Mouse (Mus musculus) layer of hippocampus, postnatal 14 days (tissue): Measurements from ENCODE around the gene Rtn4ip1. TPM values are rescaled to one million over a fixed set of nuclear protein-coding genes. Genes with fewer than 3 reads are reported as not detected.
"Not testable (repeated sequence)": the region's sequence is repeated elsewhere in the genome, so short reads cannot be mapped to it uniquely, and the experiment has no call there.

ENCODE experiments used
- DNase-seq, 2 experiments: peaks; one replicate each; pipeline ENCODE4 v3.0.0; 2021 to 2022; ENCODE audit warnings: low spot score in 2 of 2, mixed read lengths in 1 of 2
- total RNA-seq, 2 experiments: library from RNA; stranded (reverse); gene quantifications; 2 replicates each; pipeline ENCODE4 v1.2.3; 2021

Rtn4ip1 gene
- total RNA-seq, 2 experiments from 2014 or later: 11.9 to 15.1 TPM

DNA sequence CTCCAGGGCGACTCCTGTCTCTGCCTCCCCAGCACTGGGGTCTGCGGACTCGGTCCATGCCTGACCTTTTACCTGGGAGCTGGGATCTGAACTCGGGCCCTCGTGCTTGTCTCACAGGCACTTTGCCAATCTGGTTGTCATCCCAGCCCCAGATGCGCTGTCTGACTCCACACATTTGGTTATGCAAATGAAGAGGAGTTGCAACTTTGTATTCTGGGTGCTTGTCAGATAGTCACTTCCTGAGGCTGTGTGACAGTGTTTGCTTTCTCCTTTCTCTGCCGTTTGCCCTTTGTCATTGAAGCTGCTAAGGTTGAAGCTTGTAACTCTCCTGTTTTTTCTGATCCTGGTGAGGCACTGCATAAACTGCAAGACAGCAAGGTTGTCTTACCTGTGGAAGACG, 26.1 kb downstream of the Rtn4ip1 start:
- DNase-seq: no peak

DNA sequence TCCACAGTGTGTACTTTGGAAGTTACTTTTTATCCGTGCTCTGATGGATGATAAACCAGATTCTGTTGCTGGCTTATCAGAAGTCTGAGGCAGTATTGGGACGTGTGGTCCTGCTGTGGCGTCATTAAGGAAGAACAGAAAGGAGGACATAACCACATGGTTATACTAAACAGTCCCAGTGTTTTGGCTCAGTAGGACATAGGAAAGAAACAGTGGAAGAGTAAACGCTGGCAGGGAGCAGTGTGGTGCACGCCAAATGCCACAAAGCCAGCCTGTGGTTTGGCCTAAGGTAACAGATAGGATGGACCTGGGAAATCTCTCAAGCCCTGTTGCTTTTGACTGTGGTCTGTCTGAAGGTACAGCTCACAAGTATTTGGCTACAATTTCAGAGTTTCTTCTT, 27.0 kb downstream of the Rtn4ip1 start:
- DNase-seq: no peak

DNA sequence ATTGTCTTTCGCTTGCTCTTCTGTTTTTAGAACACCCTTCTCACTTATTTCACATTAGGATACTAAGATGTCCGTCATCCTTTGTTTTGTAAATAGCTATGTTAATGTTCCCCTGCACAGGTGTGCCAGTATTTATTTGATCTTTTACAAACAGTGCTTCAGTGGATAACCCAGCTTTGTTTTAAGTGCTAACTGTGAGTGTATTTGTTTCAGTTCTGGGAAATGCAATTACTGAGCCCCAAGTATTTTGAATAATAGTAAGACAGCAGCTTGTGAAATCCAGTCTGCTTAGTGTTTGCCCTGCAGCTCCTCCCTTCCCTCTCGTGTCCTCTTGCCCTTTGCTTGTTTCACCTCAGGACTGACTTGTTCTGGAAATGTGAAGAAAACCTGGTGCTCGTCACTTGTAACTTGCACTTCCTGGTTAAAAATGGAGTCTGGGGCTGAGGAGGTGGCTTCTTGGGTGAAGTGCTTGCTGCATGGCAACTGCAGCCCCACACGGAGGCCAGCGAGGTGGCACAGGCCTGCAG, 37.6 kb downstream of the Rtn4ip1 start:
- DNase-seq: no peak

DNA sequence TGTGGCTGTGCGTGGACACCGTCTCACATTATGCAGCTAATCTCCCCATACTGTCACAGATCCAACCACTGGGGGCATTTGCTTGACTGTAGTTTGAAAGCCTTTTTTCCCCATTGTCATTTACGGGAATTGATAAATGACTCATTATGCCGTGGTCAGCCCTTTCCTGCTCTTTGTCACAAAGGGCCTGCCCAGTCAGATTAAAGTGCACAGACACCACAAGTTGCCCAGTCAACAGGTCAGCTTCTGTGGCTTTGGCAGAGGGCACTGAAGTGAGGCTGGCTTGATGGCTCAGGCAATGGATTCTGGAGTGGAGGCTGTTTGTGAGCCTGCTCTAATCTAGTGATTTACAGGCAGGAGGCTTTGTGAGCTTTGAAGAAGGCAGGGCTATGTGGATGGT, 42.1 kb downstream of the Rtn4ip1 start:
- DNase-seq: no peak

DNA sequence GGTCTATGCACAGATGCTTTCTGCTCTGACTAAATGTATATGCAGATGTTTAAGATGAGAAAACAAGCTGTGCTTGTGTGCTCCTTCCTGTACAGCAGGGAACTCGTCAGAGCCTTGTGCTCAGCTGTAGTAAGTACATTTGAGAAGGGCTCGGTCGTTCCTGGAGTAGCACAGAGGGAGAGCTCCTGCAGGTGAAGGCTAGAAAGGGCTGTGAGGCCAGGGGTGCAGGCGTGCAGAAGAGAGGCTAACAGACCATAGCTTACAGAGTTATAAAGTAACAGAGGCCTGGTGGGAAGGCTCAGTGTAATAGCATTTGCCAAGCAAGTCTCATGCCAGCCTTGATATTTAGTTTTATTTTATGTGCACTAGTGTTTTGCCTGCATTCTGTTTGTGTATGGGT, 43.8 kb downstream of the Rtn4ip1 start:
- DNase-seq: no peak

DNA sequence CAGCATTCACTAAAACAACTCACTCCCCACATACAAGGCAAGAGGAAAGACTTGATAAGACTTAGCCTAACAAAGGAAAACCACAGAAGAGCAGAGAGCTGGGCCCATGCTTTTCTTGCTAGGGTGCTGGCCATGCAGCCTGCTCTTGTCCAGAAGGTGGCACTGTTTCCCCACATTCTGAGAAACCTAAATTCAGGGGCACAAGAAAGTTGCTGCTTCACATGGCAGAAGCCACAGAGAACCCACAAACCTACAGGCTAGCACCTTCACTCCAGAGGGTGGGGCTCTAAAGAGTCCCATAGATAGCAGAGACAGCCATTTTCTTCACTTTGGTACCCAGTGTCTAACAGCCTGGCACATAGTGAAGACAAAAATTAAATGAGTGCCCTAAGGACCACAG, 52.3 kb downstream of the Rtn4ip1 start:
- DNase-seq: peak; percentile 56 to 60

DNA sequence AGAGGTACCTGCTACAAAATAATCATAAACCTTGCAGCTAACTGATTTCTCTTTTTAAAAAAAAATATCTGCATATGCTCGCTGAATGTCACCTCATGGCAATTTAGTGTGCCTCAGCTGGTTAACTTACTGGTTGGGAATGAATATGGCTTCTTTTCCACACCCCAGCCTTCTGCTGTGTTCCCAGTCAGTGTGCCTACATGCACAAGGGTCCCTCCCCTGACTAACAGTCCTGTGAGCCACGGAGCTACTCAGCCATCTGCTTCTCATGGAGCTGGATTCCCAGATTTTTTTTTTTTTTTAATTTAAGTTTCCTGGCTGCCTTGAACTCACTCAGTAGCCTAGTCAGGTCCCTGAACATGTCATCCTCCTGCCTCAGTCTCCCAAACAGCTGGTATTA, 63.3 kb downstream of the Rtn4ip1 start:
- DNase-seq: peak in 1 of 2 experiments; percentile 68

DNA sequence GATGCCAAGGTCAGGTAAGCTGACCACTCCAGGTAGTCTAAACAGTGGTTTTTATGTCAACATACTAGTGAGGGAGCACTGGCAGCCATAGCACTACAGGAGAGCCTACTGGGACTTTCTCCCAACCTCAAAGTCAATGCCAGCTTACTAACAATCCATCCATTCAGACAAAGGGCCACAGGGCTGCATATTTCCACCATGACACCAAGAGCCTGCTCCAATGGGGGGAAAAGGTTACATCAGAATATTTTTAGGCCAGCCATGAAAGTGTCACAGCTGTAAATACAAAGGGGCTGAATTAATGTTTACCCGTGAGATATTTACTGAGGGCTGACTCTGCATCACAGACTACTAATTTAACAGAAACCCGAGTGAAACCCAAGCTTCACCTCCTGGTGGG, 71.6 kb downstream of the Rtn4ip1 start:
- DNase-seq: no peak

DNA sequence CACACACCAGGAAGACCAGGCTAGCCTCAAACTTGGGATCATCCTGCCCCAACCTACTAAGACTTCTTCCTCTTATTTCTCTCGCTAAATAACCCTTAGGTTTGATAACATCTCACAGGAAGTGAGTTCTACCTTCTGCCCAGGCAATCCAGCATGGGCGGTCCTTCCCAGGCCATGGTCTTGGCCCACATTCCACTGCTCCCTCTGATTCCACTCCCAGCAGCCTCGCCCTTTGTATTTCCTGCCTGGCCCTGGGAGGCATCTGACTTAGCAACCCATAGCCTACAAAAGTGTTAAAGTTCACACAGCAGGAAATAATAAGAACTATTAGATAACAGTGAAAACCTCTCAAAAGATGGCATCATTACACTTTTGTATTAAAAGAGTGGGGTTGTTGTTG, 75.7 kb downstream of the Rtn4ip1 start:
- DNase-seq: no peak

DNA sequence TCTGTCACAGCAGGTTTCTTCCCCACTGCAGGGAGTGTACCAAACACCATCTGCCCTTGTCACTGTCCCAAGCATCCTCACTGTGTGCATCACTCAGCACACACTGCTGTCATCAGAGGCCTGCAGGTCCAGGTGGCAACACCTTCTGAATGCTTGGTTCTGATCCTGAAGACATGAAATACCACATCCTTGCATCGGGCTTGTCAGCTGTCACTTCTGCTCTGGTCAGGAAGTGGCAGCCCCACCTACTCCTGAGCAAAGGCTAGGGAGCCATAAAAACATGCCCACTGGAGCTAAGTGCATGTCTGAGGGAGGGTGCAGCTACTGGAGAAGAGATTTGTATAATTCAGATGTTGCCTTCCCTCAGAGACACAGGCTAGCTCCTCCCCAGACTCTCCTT, 78.5 kb downstream of the Rtn4ip1 start:
- no peak for DNase-seq

DNA sequence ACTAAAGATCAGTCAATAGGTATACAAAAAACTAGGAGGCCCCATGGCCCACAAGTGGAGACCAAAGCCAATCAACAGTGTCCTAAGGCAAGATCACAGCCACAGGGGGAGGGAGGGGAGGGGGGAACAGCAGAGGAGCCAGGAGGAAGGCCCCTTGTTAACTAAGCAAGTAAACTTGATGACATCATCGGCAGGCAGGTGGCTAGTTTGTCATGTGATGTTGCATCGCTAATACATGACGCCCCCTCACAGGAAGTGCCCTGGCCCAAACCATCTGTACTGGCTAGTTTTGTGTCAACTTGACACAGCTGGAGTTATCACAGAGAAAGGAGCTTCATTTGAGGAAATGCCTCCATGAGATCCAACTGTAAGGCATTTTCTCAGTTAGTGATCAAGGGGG, 79.1 kb downstream of the Rtn4ip1 start:
- not testable (repeated sequence) for DNase-seq

DNA sequence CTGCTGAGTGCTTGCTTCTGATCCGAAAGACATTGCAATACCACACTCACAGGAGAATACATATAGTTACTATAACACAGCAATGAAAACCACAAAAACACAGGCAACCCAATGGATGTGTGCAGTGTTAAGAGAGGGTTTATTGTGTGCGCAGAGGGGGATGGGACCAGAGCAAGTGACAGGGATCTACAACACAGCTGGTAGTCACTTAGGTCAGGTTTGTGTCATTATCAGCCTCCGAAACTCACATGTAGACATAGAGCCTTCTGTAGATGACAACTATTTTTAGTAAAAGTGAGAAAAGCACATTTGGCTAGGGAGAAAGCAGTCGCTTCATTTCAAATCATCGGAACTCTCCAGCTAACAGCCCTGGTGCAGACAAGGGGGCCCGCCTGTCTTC, 80.9 kb downstream of the Rtn4ip1 start:
- no peak for DNase-seq

DNA sequence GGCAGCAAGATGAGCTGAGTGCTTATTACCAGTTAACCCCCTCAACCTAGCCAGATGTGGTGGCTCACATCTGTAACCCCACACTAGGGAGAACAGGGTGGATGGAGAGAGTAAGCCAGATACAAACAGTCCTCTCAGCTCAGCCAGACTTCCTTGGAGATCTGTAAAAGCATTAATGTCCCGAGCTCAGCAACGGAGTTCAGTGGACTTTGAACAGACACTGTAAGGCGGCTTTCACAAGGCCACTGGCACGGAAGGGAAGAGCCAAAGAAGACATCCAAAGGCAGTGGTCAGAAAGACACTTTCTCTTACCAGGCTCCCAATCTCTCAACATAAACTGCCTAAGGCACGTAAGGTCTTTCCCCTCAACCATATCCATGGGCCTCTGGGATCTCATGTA, 81.6 kb downstream of the Rtn4ip1 start:
- no peak for DNase-seq

DNA sequence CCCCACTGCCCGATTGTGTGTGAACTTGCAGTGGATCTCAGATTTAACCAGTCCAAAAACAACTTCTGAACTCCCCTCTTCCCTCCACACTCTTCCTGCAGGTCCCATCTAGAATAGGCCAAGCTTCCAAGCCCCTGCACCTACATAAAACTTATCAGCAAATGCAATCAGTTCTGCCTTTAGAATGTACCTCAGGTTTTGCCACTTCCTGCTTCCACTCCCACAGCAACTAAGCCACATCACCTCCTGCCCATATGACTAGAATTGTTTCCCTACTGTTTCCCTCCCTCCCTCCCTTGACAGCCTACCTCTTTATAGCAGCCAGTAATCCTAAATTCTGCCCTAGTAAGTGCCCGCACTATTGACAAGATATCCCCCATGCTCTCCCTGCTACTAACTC, 82.3 kb downstream of the Rtn4ip1 start:
- no peak for DNase-seq

DNA sequence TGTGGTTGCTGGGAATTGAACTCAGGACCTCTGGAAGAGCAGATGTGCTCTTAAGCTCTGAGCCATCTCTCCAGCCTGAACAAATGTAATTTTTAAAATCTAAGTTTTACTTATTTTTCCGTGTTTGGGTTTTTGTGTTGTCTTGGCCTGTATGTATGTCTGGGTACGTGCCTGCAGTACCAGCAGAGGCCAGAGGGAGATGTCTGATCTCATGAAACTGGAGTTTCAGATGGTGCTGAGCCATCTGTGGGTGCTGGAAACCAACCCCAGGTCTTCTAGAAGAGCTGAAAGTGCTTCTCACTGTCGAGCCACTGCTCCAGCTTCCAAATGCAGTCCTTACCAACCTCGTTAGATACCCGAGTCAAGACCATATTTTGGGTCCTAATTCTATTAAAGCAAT, 89.7 kb downstream of the Rtn4ip1 start:
- DNase-seq: no peak

DNA sequence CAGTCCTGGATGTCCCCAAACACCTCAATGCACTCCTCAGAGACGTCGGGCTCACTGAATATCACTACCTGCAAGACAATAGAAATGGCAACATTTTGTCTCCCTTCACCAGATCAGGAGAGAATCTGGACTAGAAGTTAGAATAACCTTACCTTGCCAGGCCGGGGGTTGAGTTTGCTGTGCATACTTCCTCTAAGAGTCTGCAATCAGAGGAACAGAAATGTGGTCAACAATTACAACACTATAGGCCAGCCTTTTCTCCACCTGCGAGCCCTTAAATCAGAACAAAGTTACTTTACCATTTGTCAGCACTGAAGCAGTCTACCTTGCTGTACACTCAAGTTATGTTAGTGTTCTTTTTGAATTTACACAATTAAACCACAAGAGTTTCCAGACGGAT, 90.9 kb downstream of the Rtn4ip1 start:
- DNase-seq: no peak

DNA sequence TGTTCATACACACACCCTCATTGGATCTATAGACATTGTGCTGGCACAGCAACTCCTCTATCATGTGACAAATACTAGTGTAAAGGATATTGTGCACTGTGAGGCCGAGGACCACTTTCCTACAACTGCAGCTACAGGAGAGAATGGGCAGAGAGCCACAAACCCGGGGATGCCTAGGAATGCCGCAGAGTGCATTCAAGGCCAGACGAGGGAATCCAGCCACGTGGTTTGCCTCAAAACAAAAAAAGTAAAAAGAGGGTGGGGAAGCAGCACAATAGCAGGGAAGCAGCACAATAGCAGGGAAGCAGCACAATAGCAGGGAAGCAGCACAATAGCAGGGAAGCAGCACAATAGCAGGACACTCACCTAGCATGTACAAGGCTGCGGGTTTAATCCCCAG, 91.6 kb downstream of the Rtn4ip1 start:
- no peak for DNase-seq

DNA sequence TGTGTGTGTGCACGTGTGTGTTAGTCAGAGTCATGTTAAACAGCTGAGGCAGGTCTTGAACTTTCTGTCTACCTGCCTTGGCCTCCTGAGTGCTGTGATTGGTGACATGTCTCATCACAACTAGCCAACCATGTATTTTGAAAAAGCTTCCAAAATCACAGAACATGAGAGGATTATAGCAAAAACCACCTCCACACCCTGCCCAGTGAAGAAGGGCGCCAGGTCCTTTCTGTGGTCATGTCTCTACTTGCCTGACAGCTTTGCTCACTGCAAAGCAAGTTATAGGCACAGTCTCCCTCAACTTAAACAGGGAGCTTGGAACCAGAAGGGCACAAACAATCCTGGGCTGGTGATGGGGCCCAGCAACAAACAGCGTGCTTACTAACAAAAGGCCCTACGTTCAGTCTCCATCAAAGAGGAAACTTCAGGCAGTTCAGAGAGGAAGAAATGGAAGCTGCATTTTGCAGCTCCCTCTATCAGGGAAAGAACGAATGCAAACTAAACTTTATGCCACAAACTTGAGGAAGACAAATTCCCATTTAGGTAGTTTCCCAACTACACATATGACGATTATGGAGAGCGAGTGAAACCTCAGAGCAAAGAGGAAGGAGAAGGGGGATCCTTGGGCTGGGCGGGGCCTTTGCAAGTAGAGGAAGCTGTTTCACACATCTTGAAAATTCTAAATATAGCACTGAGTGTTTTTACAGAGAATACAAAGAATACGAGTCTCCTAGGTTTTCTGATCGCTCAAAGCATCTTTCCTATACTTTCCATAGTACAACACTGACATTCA, 94.4 kb downstream of the Rtn4ip1 start:
- DNase-seq: no peak

DNA sequence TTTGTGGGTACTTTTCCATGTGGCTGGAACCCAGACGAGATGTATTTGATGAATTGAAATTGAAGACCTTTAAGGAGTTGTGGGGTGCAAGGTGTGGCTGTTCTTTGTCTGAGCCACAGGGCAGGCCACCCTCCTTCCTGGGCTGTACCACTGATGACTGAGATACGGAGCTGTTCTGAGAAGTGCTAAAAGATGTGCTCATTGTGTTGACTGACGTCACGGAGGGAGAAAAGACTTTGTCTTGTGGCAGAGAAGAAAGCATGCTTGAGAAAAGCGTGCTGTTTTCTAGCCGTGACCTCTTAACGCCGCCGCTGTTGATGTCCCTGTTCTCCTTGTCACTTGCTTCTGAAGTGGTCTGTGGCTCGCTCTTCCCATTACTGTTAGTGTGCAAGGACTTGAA, 95.7 kb downstream of the Rtn4ip1 start:
- no peak for DNase-seq

DNA sequence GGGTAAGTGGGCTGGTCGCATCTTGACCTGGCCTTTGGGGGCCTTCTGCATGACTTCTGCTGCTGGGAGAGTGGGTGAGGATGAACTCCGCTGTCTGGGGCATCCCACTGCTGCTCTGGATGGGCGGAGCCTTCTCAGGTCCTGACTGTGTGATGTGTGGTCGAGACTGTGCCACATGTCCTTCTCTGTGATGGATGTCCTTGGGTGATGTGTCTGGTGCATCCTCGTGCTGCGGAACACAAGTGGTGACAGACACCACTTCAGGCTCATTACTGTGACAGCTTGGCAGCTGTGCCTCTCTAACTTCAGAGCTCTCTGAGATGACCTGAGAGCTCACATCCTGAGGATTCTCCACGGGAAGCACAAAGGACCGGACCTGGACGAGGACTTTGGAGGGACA, 96.4 kb downstream of the Rtn4ip1 start:
- no peak for DNase-seq

DNA sequence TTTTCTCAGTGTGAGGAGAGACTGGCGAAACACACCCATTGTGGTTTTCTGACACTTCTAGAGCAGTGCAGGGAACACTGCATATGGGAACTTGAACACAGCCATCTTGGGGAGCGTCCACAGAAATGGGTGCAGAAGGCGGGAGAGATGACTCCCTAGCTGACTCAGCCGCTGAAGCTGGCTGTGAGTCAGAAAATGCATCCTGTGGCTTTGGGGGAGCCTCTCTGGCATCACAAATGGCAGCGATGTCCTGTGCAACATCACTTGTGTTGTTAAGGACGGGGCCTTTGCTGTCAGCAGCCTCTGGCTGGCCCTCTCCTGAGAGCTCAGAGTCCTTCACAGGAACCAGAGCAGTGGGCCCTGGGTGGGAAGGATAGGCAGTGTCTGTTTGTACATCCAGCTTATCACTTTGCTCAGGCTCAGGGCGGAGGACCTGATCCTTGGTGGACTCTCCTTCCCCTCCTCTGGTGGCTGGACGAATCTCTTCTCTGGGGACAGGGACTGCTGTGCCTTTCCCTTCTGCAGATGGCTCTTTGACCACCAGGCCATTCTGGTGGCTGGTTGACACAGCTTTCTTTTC, 97.0 kb downstream of the Rtn4ip1 start:
- DNase-seq: no peak

DNA sequence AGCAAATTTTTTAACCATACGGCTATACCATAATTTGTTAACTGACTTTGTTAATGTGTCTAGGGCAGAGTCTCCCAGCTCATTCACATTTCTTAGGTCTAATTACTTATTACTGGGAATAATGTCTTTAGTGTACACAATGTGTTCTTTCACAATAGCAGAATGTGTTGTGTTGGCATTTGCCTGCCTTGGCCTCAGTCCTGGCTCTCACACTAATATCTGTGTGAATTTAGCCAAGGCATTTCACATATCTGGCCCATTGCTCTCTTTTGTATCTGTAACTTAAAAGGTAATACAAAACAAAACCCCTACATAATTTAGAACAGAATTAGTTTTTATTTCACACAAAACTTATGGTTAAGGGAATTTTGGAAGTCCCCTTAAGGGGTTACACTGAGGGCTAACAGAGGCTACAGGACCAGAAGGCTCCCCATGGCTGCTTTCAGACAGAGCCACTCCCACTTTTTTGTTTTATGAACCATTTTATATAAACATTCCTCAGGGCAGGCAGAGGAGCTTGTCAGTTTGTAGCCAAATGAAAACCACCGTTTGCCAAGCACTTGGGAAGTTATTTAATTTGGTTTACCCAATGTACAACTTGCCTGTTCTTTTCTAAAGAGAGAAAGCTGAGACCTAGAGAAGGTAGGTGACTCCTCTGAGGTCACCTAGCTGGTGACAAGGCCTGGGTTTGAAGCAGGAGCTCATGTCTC, 98.7 kb downstream of the Rtn4ip1 start:
- DNase-seq: no peak
